Mouse (Mus musculus) testis, adult 2 months (tissue): Measurements from ENCODE around the gene Btbd35f1. TPM values are rescaled to one million over a fixed set of nuclear protein-coding genes. Genes with fewer than 3 reads are reported as not detected.
"Not testable (repeated sequence)": the region's sequence is repeated elsewhere in the genome, so short reads cannot be mapped to it uniquely, and the experiment has no call there.

Experiments used
- H3K27ac ChIP-seq: fragments of 200-500 bp; 2 replicates; pipeline ENCODE4 v1.5.1; 2012; ENCODE audit warnings: low read depth, low read length; ENCODE audit not compliant: control insufficient read depth, insufficient read depth
- H3K27me3 ChIP-seq: fragments of 200-500 bp; 2 replicates; pipeline ENCODE4 v1.6.1; 2012; ENCODE audit warnings: mild to moderate bottlenecking, low read length, moderate library complexity; ENCODE audit not compliant: control insufficient read depth, insufficient read depth
- H3K36me3 ChIP-seq: fragments of 200-500 bp; 2 replicates; pipeline ENCODE4 v1.6.1; 2012; ENCODE audit warnings: mild to moderate bottlenecking, low read length; ENCODE audit not compliant: control insufficient read depth, insufficient read depth
- H3K4me1 ChIP-seq: fragments of 200-500 bp; 2 replicates; pipeline ENCODE4 v1.6.1; 2012; ENCODE audit warnings: low read length; ENCODE audit not compliant: control insufficient read depth, insufficient read depth
- H3K4me3 ChIP-seq: fragments of 200-500 bp; 2 replicates; pipeline ENCODE4 v1.5.1; 2012; ENCODE audit warnings: low read depth, mild to moderate bottlenecking, low read length, moderate library complexity, mixed read lengths; ENCODE audit not compliant: control insufficient read depth
- polyA plus RNA-seq: library from polyadenylated mRNA; depleted of rRNA; stranded (reverse); fragments of >200 nt; gene quantifications from 2 replicates; pipeline ENCODE4 v1.2.3, GENCODE M21; 2012; rRNA removed

Btbd35f1 gene
- polyA plus RNA-seq: 1.6 and 1.7 TPM in 2 replicates

DNA sequence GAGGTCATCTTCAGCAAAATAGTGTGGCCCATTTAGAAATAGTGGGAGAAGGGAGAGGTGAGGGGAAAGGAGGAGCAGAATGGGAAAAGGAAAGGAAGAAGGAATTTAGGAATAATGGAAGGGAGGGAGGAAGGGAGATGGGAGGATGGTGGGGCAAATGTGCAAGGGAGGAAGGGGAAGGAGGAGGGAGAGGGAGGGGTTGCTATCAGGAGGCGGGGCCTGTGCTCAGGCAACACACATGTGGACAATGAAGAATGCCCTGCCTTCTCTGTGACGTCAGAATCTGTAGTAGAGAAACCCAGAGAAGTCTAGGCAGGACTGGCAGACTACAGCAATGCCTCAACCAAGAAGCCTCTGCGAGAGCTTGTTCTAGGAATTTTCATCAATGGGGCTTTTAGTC lies at the start of gene Btbd35f1:
Gene Btbd35f1, plus strand, starts transcription at position 301 of the 400 bp plus-strand sequence.
- not testable (repeated sequence) for H3K27ac ChIP-seq, H3K36me3 ChIP-seq, H3K27me3 ChIP-seq, H3K4me1 ChIP-seq, H3K4me3 ChIP-seq

DNA sequence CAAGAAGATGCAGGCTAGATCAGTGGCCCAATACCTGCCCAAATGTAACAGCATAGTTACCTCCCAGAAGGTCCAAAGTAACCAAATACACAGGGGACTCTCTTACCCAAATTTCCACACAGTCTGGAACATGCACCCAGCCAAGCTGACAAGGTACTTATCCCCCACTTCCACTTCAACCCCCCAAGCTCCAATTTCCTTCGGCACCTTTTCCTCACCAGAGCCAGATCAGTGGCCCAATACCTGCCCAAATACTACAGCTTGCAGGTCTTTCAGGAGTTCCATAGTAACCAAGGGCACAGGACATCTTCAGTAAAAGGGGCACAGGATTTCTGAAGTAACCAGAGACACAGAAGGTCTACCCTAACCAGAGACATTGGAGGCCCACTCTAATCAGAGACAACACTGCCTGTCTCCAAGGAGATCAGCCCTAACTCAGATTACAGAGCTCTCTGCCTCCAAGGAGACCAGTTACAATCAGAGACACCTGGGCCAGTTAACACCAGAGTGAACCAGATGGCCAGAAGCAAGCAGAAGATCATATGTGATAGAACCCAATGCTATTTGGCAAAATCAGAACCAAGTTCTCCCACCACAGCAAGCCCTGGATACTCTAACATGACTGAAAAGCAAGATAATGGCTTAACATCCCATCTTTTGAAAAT lies 31.2 kb downstream of the Btbd35f1 start:
- H3K27me3 ChIP-seq, H3K27ac ChIP-seq, H3K36me3 ChIP-seq, H3K4me1 ChIP-seq, H3K4me3 ChIP-seq: not testable (repeated sequence)

GRCm38 (mm10) chrX:32601008-32601407 lies 41.2 kb downstream of the Btbd35f1 start:
- not testable (repeated sequence) for H3K27me3 ChIP-seq, H3K4me3 ChIP-seq, H3K27ac ChIP-seq, H3K36me3 ChIP-seq, H3K4me1 ChIP-seq

DNA sequence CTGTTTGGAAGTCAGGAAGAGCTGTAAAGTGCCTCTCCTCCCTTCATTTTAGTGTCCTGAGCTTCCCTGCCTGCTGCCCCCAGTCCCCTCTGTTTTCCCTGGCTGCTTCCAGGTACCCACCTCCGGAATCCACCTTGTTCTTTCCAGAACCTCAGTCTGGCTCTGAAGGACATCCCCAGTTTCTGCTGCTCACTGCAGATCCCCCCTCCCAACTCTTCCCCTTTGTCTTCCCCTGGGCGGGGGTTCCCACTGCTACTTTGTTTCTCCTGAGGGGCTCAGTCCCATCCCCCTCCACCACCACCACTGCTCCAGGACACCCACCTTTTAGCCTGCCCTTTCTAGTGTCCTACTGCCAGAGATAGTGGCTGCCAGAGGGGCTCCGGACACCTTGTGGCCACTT lies 41.6 kb downstream of the Btbd35f1 start:
- H3K36me3 ChIP-seq, H3K27me3 ChIP-seq, H3K27ac ChIP-seq, H3K4me3 ChIP-seq, H3K4me1 ChIP-seq: not testable (repeated sequence)

Other genes starting within 250 kb of the Btbd35f1 start
- 0.61 TPM in 1 of 2 replicates, not detected in the other for gene Gm5926, start 90.7 kb downstream of the Btbd35f1 start, polyA plus RNA-seq
- gene Btbd35f21, start 166.1 kb downstream of the Btbd35f1 start, polyA plus RNA-seq: 1.1 and 1.5 TPM in 2 replicates